11 mouse cellular contexts compared by ENCODE assay signal in genomic region chr17:35125081-35125480, GRCm38 (mm10). TPM values are rescaled to one million over a fixed set of nuclear protein-coding genes. Genes with fewer than 3 reads are reported as not detected.
DNase-seq lines count a peak whose midpoint lies in the region; ATAC-seq and TF ChIP-seq lines count a peak whose summit lies in the region.
"Had no signal": no experiment of that assay in that cellular context is flagged by ENCODE, and none has a peak within 500 bp of the region (broad histone marks: within the 10 kb centered on the region; RNA-seq: fewer than 3 reads in every experiment).

No protein-coding gene starts in this region.

- no peak for TF ChIP-seq POLR2A in myocyte (IDR thresholded peaks at IDR 0.05; ENCODE audit: insufficient read length, low read depth)

- no peak for ATAC-seq in lung, embryonic 15.5 days (ENCODE audit: borderline replicate concordance, extremely low read depth, low FRiP score, low TSS enrichment)
- no peak for ATAC-seq in hindbrain, postnatal 0 days

- no peak overlapping the region; the same call in 1 of the 2 replicates for H3K4me2 ChIP-seq in lung, embryonic 15.5 days
- peak overlapping the region; percentile 75 for H3K4me2 ChIP-seq in hindbrain, postnatal 0 days (ENCODE audit: low read depth, low read length)
- peak overlapping the region; percentile 78 for H3K4me2 ChIP-seq in myocyte (ENCODE audit: low read depth)

- peak overlapping the region; percentile 89 for H3K4me3 ChIP-seq in gastrocnemius, adult 2 months
- peak overlapping the region; percentile 67; the same call in 1 of the 2 replicates for H3K4me3 ChIP-seq in lung, embryonic 15.5 days
- no peak overlapping the region for H3K4me3 ChIP-seq in hindbrain, postnatal 0 days (ENCODE audit: low read length)
- H3K4me3 ChIP-seq in myocyte, result no peak overlapping the region

- H3K79me2 ChIP-seq in myocyte (ENCODE audit: control insufficient read depth, insufficient read depth), result peaks cover 45% of the 10 kb centered on the region

- 81% methylated on average over 1 of the region's 1 CpGs for WGBS in lung, embryonic 15.5 days
- WGBS in hindbrain, postnatal 0 days, result 100% methylated on average over 1 of the region's 1 CpGs

- no peak overlapping the region for H3ac ChIP-seq in myocyte (ENCODE audit: control insufficient read depth, insufficient read length)

- intact Hi-C loops in gastrocnemius, adult 2 months (cut with DNase I), result loop anchor here (5.0 kb wide), 1 partner anchor 112 kb away; the partner anchor contains the start of gene Nfkbil1
- intact Hi-C loops in gastrocnemius, postnatal 14 days (cut with DNase I; ENCODE audit: low total_unique reads), result no loop called here

- H3K36me3 ChIP-seq in lung, embryonic 15.5 days, result peaks cover 10% of the 10 kb centered on the region; the same call in 1 of the 2 replicates
- peaks cover 5% of the 10 kb centered on the region; the same call in 1 of the 2 replicates for H3K36me3 ChIP-seq in hindbrain, postnatal 0 days (ENCODE audit: insufficient read depth, low read length)
- H3K36me3 ChIP-seq in myocyte (ENCODE audit: control insufficient read depth, insufficient read depth), result no peaks in the 10 kb centered on the region

- peak overlapping the region; percentile 94 for H3K27ac ChIP-seq in gastrocnemius, adult 2 months
- peak overlapping the region; percentile 89; the same call in 1 of the 2 replicates for H3K27ac ChIP-seq in lung, embryonic 15.5 days
- no peak overlapping the region for H3K27ac ChIP-seq in hindbrain, postnatal 0 days

- H3K9ac ChIP-seq in lung, embryonic 15.5 days, result no peak overlapping the region
- H3K9ac ChIP-seq in hindbrain, postnatal 0 days (replicated peaks; ENCODE audit: low read length), result no peak overlapping the region

- DNase-seq in gastrocnemius, adult 2 months, result no peak
- DNase-seq in gastrocnemius, postnatal 14 days, result no peak
- DNase-seq in lung, postnatal 4 days, result no peak
- DNase-seq in hindbrain, postnatal 0 days (ENCODE audit: low spot score), result no peak
- DNase-seq in adrenal gland, adult 8-10 months, result no peak
- no peak for DNase-seq in B cell, adult 2 months
- DNase-seq: cerebellum, postnatal 36 days; spleen, adult 18-20 months had no signal

- TF ChIP-seq CTCF in gastrocnemius, adult 2 months (IDR thresholded peaks at IDR 0.05), result no peak
- no peak for TF ChIP-seq CTCF in hindbrain, postnatal 0 days (IDR thresholded peaks at IDR 0.05; ENCODE audit: low read depth)

- no peaks in the 10 kb centered on the region for H3K9me3 ChIP-seq in lung, embryonic 15.5 days
- H3K9me3 ChIP-seq in hindbrain, postnatal 0 days (ENCODE audit: low read length), result no peaks in the 10 kb centered on the region

- H3K4me1 ChIP-seq in lung, embryonic 15.5 days, result peaks cover 42% of the 10 kb centered on the region
- H3K4me1 ChIP-seq in hindbrain, postnatal 0 days (ENCODE audit: insufficient read depth, low read length), result peaks cover 13% of the 10 kb centered on the region

- H3K27me3 ChIP-seq in lung, embryonic 15.5 days, result no peaks in the 10 kb centered on the region
- no peaks in the 10 kb centered on the region for H3K27me3 ChIP-seq in hindbrain, postnatal 0 days (ENCODE audit: insufficient read depth, low read length)
- no peaks in the 10 kb centered on the region for H3K27me3 ChIP-seq in myocyte (ENCODE audit: control insufficient read depth, insufficient read depth, insufficient read length)

TF ChIP-seq in myocyte, 11 proteins besides CTCF, POLR2A, EP300 and RAD21:
- TF ChIP-seq USF1 (IDR thresholded peaks at IDR 0.05; ENCODE audit: low read depth) (no peak), E2F4 (IDR thresholded peaks at IDR 0.05; ENCODE audit: insufficient read depth) (no peak), REST (IDR thresholded peaks at IDR 0.05; ENCODE audit: insufficient read depth, insufficient read length) (no peak), POLR2AphosphoS2 (IDR thresholded peaks at IDR 0.05; ENCODE audit: insufficient read length, low read depth) (no peak), MAX (IDR thresholded peaks at IDR 0.05; ENCODE audit: low read depth) (no peak), SRF (IDR thresholded peaks at IDR 0.05; ENCODE audit: control insufficient read depth, insufficient read length, low read depth) (no peak), TCF3 (IDR thresholded peaks at IDR 0.05; ENCODE audit: insufficient read length, low read depth) (no peak), MYOG (IDR thresholded peaks at IDR 0.05; ENCODE audit: control insufficient read depth in 1 of 3, insufficient read depth in 1 of 3, insufficient read length in 2 of 3, low read depth in 2 of 3) (no peak)
TF ChIP-seq in myocyte: peak in this region for 0.

RNA-seq across cellular contexts. Expression of gene D17H6S53E, which starts 1.1 kb away (rescaled TPM):
- 10 to 100 TPM; 13.6 to 24.6 TPM for total RNA-seq in gastrocnemius, adult 2 months (2021)
- total RNA-seq in gastrocnemius, postnatal 14 days (2021), result 10 to 100 TPM; 14.4 to 16.1 TPM
- polyA plus RNA-seq in lung, embryonic 15.5 days (2015; fragmentation: Nextera tagmentation; extraction: Ambion mirVana), result 9.6 and 9.7 TPM in 2 replicates
- 14.0 and 29.7 TPM in 2 replicates for total RNA-seq in hindbrain, postnatal 0 days (2014; rRNA removed)
- polyA plus RNA-seq in hindbrain, postnatal 0 days (2015; fragmentation: Nextera tagmentation; extraction: Ambion mirVana), result 9.4 and 11.6 TPM in 2 replicates
- 12.8 TPM for polyA plus RNA-seq in myocyte (2012; fragmentation: generic; extraction: Trizol)
- 10 to 100 TPM; 29.3 to 41.2 (median 39.6) TPM for total RNA-seq in adrenal gland, adult 8-10 months (2022)

RNA-seq across cellular contexts. Expression of gene Csnk2b, which starts 3.2 kb away (rescaled TPM):
- total RNA-seq in gastrocnemius, adult 2 months (2021), result 100 to 1,000 TPM; 186 to 187 TPM
- total RNA-seq in gastrocnemius, postnatal 14 days (2021), result 100 to 1,000 TPM; 156 to 166 TPM
- polyA plus RNA-seq in lung, embryonic 15.5 days (2015; fragmentation: Nextera tagmentation; extraction: Ambion mirVana), result 265 TPM in 2 replicates
- total RNA-seq in hindbrain, postnatal 0 days (2014; rRNA removed), result 257 and 289 TPM in 2 replicates
- 332 and 350 TPM in 2 replicates for polyA plus RNA-seq in hindbrain, postnatal 0 days (2015; fragmentation: Nextera tagmentation; extraction: Ambion mirVana)
- 320 TPM for polyA plus RNA-seq in myocyte (2012; fragmentation: generic; extraction: Trizol)
- 100 to 1,000 TPM; 196 to 224 (median 222) TPM for total RNA-seq in adrenal gland, adult 8-10 months (2022)

RNA-seq across cellular contexts. Expression of gene Gpank1, which starts 3.8 kb away (rescaled TPM):
- total RNA-seq in gastrocnemius, adult 2 months (2021), result 1 to 10 TPM; 8.5 to 8.7 TPM
- total RNA-seq in gastrocnemius, postnatal 14 days (2021), result 1 to 10 TPM; 7.0 to 7.9 TPM
- 17.7 and 18.0 TPM in 2 replicates for polyA plus RNA-seq in lung, embryonic 15.5 days (2015; fragmentation: Nextera tagmentation; extraction: Ambion mirVana)
- total RNA-seq in hindbrain, postnatal 0 days (2014; rRNA removed), result 13.1 and 14.1 TPM in 2 replicates
- 18.1 and 19.1 TPM in 2 replicates for polyA plus RNA-seq in hindbrain, postnatal 0 days (2015; fragmentation: Nextera tagmentation; extraction: Ambion mirVana)
- polyA plus RNA-seq in myocyte (2012; fragmentation: generic; extraction: Trizol), result 17.4 TPM
- 10 to 100 TPM; 12.6 to 17.9 (median 14.5) TPM for total RNA-seq in adrenal gland, adult 8-10 months (2022)

RNA-seq across cellular contexts. Expression of gene Apom, which starts 6.8 kb away (rescaled TPM):
- not detected for total RNA-seq in gastrocnemius, adult 2 months (2021)
- total RNA-seq in gastrocnemius, postnatal 14 days (2021), result not detected
- polyA plus RNA-seq in lung, embryonic 15.5 days (2015; fragmentation: Nextera tagmentation; extraction: Ambion mirVana), result 1.0 and 3.9 TPM in 2 replicates
- 0.37 TPM in 1 of 2 replicates, not detected in the other for total RNA-seq in hindbrain, postnatal 0 days (2014; rRNA removed)
- 0.35 TPM in 1 of 2 replicates, not detected in the other for polyA plus RNA-seq in hindbrain, postnatal 0 days (2015; fragmentation: Nextera tagmentation; extraction: Ambion mirVana)
- polyA plus RNA-seq in myocyte (2012; fragmentation: generic; extraction: Trizol), result 0.18 TPM
- total RNA-seq in adrenal gland, adult 8-10 months (2022), result under 1 TPM in 2 of 4 experiments, not detected in 2; 0.28 to 0.32 TPM
- total RNA-seq: layer of hippocampus, adult 8-10 months had no signal

RNA-seq across cellular contexts. Expression of gene Ly6g5b, which starts 9.9 kb away (rescaled TPM):
- total RNA-seq in gastrocnemius, adult 2 months (2021), result under 1 TPM in 1 of 2 experiments, not detected in 1; 0.36 TPM
- total RNA-seq in gastrocnemius, postnatal 14 days (2021), result under 1 TPM; 0.27 to 0.37 TPM
- polyA plus RNA-seq in lung, embryonic 15.5 days (2015; fragmentation: Nextera tagmentation; extraction: Ambion mirVana), result 0.79 and 0.95 TPM in 2 replicates
- 1.7 and 2.0 TPM in 2 replicates for total RNA-seq in hindbrain, postnatal 0 days (2014; rRNA removed)
- polyA plus RNA-seq in hindbrain, postnatal 0 days (2015; fragmentation: Nextera tagmentation; extraction: Ambion mirVana), result 0.76 and 1.2 TPM in 2 replicates
- polyA plus RNA-seq in myocyte (2012; fragmentation: generic; extraction: Trizol), result 0.11 TPM
- total RNA-seq in adrenal gland, adult 8-10 months (2022), result under 1 TPM in 3 of 4 experiments, not detected in 1; 0.38 to 0.91 (median 0.40) TPM

Comparison
In these comparisons a context has a peak if more than half of its experiments do, and no peak if none do; other contexts are left out.
1. H3K4me3 ChIP-seq: peak in gastrocnemius, adult 2 months (single experiment) and lung, embryonic 15.5 days (single experiment); none in hindbrain, postnatal 0 days (single experiment) and myocyte (single experiment).